Mouse (Mus musculus) liver, adult 2 months (tissue): ENCODE measurements at regions not wholly inside any gene's neighbourhood (a gene's known extent, or its start where the extent isn't known, plus 50 kb on each side); places are given as distances from the start of the nearest gene placed in this dataset.

Source experiments
- CTCF ChIP-seq: fragments of 200-500 bp; IDR thresholded peaks from 2 replicates; pipeline ENCODE4 v1.5.1; 2011; ENCODE audit warnings: low read depth, low read length, control low read depth
- POLR2A ChIP-seq: fragments of 200-500 bp; IDR thresholded peaks from 2 replicates; pipeline ENCODE4 v1.6.1; 2011; ENCODE audit warnings: low read length, control low read depth; ENCODE audit not compliant: insufficient read depth; ENCODE audit errors: extremely low read depth

DNA sequence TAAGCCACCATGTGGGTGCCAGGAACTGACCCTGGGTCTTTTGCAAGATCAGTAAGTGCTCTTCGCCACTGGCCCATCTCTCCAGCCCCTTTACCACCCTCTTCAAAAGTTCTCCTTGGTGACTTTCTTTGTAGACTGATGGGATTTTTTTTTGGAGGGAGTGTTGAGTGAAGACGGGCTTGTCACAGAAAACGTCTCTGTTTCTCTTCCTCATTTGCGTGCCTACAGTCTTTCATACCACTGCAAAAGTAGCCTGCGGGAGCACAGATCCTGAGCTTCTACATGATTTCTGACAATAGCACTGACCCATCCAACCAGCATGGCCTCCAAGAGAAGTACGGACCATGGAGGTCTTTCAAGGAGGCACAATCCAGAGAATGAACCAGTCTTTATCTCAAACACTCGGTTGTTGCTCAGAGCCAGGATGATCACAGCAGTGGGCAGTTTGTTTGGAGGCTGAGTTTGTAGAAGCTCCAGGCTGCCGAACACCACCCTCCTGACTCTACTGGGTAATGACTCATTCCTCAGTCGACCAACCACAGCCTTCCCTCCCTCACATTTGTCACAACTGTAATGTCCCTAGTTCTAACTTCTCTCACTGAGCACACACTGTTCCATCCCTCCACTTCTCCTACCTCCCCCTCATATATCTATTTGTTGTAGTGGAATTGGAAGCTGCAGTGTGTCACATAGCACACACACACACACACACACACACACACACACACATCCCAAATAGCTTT, 237.0 kb downstream of the Dact1 start:
- TF ChIP-seq POLR2A: no peak
- no peak for TF ChIP-seq CTCF
